Mouse (Mus musculus) midbrain, embryonic 16.5 days (tissue): ENCODE measurements around the gene Tmem52b. TPM values are rescaled to one million over a fixed set of nuclear protein-coding genes. Genes with fewer than 3 reads are reported as not detected.
A peak's percentile ranks its signal among the peaks of the same experiment; 100 is the strongest.

Experiments used
- ATAC-seq: fragments of 200-750 bp; cut with Nextera tagmentation; 2 replicates; pipeline ENCODE4 v1.8.0; 2017; ENCODE audit warnings: moderate TSS enrichment
- H3K27ac ChIP-seq: fragments of 300-500 bp; sonication (generic); 2 replicates; pipeline ENCODE4 v1.5.1; 2014; ENCODE audit warnings: mild to moderate bottlenecking, low read length, mixed read lengths
- H3K27me3 ChIP-seq: fragments of 300-500 bp; sonication (generic); 2 replicates; pipeline ENCODE4 v1.6.1; 2014; ENCODE audit warnings: low read depth, low read length, mixed read lengths; ENCODE audit not compliant: control insufficient read depth, insufficient read depth
- H3K36me3 ChIP-seq: fragments of 300-500 bp; sonication (generic); 2 replicates; pipeline ENCODE4 v1.6.1; 2014; ENCODE audit warnings: mild to moderate bottlenecking, low read length, moderate library complexity, mixed read lengths; ENCODE audit not compliant: control insufficient read depth, insufficient read depth
- H3K4me1 ChIP-seq: fragments of 300-500 bp; sonication (generic); 2 replicates; pipeline ENCODE4 v1.6.1; 2014; ENCODE audit warnings: mild to moderate bottlenecking, low read length, mixed read lengths; ENCODE audit not compliant: control insufficient read depth, insufficient read depth
- H3K4me2 ChIP-seq: fragments of 300-500 bp; sonication (generic); 2 replicates; pipeline ENCODE4 v1.6.1; 2014; ENCODE audit warnings: mild to moderate bottlenecking, low read length, mixed read lengths
- H3K4me3 ChIP-seq: fragments of 300-500 bp; sonication (generic); 2 replicates; pipeline ENCODE4 v1.5.1; 2014; ENCODE audit warnings: low read depth, mild to moderate bottlenecking, low read length, moderate library complexity, mixed read lengths
- H3K9ac ChIP-seq: fragments of 300-500 bp; sonication (generic); 2 replicates; pipeline ENCODE4 v1.6.1; 2014; ENCODE audit warnings: low read depth, low read length, mixed read lengths
- H3K9me3 ChIP-seq: fragments of 300-500 bp; sonication (generic); replicated peaks from 2 replicates; pipeline ENCODE4 v1.6.1; 2014; ENCODE audit warnings: mild to moderate bottlenecking, low read length, mixed read lengths; ENCODE audit not compliant: control insufficient read depth, poor library complexity, severe bottlenecking
- WGBS: fragments of 180-500 bp; shearing (Covaris S2); extraction: QIAGEN DNeasy Blood & Tissue Kit; methylation state at CpG from one replicate; pipeline ENCODE4 v1.1.7; 2014; 5-methylcytosine and 5-hydroxymethylcytosine counted together
- polyA plus RNA-seq: library from polyadenylated mRNA; unstranded; fragments of >200 nt; fragmentation: Nextera tagmentation; extraction: Ambion mirVana; gene quantifications from 2 replicates; pipeline ENCODE4 v1.2.1, GENCODE M21; 2015

Tmem52b gene
- polyA plus RNA-seq, 1 experiment from 2014 or later: not detected

GRCm38 (mm10) chr6:129559641-129560027 lies 47.3 kb downstream of the Tmem52b start:
- no peaks in the 10 kb centered on the region for H3K9me3 ChIP-seq
- no peak overlapping the region for H3K4me2 ChIP-seq
- WGBS: 56% methylated on average over 4 of the region's 4 CpGs
- no peaks in the 10 kb centered on the region for H3K27me3 ChIP-seq
- H3K4me3 ChIP-seq: no peak overlapping the region
- no peaks in the 10 kb centered on the region for H3K36me3 ChIP-seq
- H3K4me1 ChIP-seq: peaks cover 6% of the 10 kb centered on the region; the same call in 1 of the 2 replicates
- H3K9ac ChIP-seq: no peak overlapping the region
- no peak overlapping the region for H3K27ac ChIP-seq
- peak; percentile 51 for ATAC-seq

- Histone ChIP-seq H3K27ac (no peak overlapping the region), H3K9me3 (no peaks in the 10 kb centered on the region), H3K4me3 (no peak overlapping the region), H3K4me2 (no peak overlapping the region), H3K36me3 (no peaks in the 10 kb centered on the region), H3K27me3 (no peaks in the 10 kb centered on the region), H3K9ac (no peak overlapping the region), H3K4me1 (no peaks in the 10 kb centered on the region)
- ATAC-seq: no peak
- 88% methylated on average over 2 of the region's 2 CpGs for WGBS
Observed at GRCm38 (mm10) chr6:129565257-129565656, 52.9 kb downstream of the Tmem52b start.

Other genes starting within 250 kb of the Tmem52b start
- gene Cd69, start 237.1 kb upstream of the Tmem52b start, polyA plus RNA-seq: not detected in 2 replicates
- not detected in 2 replicates for gene 4922502D21Rik, start 180.8 kb upstream of the Tmem52b start, polyA plus RNA-seq
- 0.28 and 0.40 TPM in 2 replicates for gene Clec12a, start 169.9 kb upstream of the Tmem52b start, polyA plus RNA-seq
- 0.45 TPM in 1 of 2 replicates, not detected in the other for gene Clec12b, start 126.7 kb upstream of the Tmem52b start, polyA plus RNA-seq
- gene Clec1b, start 115.3 kb upstream of the Tmem52b start, polyA plus RNA-seq: 0.34 and 0.65 TPM in 2 replicates
- 0.45 and 0.47 TPM in 2 replicates for gene Clec9a, start 103.7 kb upstream of the Tmem52b start, polyA plus RNA-seq
- 1.6 and 2.1 TPM in 2 replicates for gene Clec1a, start 60.6 kb upstream of the Tmem52b start, polyA plus RNA-seq
- gene Olr1, start 5.4 kb upstream of the Tmem52b start, polyA plus RNA-seq: not detected in 2 replicates
- 226 and 237 TPM in 2 replicates for gene Gabarapl1, start 20.6 kb downstream of the Tmem52b start, polyA plus RNA-seq
- not detected in 2 replicates for gene Klre1, start 65.3 kb downstream of the Tmem52b start, polyA plus RNA-seq
- not detected in 2 replicates for gene Klrd1, start 79.2 kb downstream of the Tmem52b start, polyA plus RNA-seq
- 0.19 and 0.24 TPM in 2 replicates for gene Klrk1, start 111.3 kb downstream of the Tmem52b start, polyA plus RNA-seq
- not detected in 2 replicates for gene Klrc3, start 130.8 kb downstream of the Tmem52b start, polyA plus RNA-seq
- gene Klrc2, start 148.1 kb downstream of the Tmem52b start, polyA plus RNA-seq: not detected in 2 replicates
- not detected in 2 replicates for gene Klrc1, start 166.4 kb downstream of the Tmem52b start, polyA plus RNA-seq
- not detected in 2 replicates for gene Klri1, start 204.6 kb downstream of the Tmem52b start, polyA plus RNA-seq
- not detected in 2 replicates for gene Klri2, start 227.9 kb downstream of the Tmem52b start, polyA plus RNA-seq